Mouse (Mus musculus): ENCODE measurements around the gene Cenpi.

DNA sequence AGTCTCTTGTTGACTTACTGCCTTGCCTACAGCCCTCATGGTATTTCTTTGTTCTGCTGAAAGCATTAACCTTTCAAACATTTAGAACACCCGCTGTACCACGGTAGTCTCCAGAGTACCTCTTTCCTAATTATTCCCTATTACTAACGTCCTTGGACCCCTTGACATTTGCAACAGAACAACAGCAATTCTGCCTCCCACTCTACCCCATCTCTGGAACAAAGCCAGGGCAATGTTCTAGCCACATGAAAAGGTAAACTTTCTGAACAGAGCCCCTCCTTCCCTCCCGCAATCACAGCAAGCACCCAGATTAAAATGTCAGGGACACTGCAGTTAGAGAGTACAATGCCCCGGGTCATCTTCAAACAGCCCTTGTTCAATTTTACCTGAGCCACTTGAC is 46.7 kb upstream of the Cenpi start:
- TF ChIP-seq CTCF (IDR thresholded peaks at IDR 0.05; ENCODE audit: insufficient read depth, low read length) (no peak), POLR2A (IDR thresholded peaks at IDR 0.05; ENCODE audit: borderline replicate concordance, extremely low read depth, low read depth, low read length) (no peak)
